Mouse (Mus musculus) MEL (cell line): ENCODE results near the gene Klk4. TPM values are rescaled to one million over a fixed set of nuclear protein-coding genes. Genes with fewer than 3 reads are reported as not detected.

Experiments used
- DNase-seq: peaks from one replicate; pipeline ENCODE4 v3.0.0; 2011; ENCODE audit warnings: low read depth, low spot score
- H3K27ac ChIP-seq: 2 replicates; pipeline ENCODE4 v1.5.1; 2012; ENCODE audit warnings: low read depth, mild to moderate bottlenecking, control low read depth, low read length, moderate library complexity; ENCODE audit not compliant: control insufficient read depth
- H3K27me3 ChIP-seq, 2 experiments: fragments of 150-350 bp in 1 of 2; sonication (generic) in 1 of 2; 2 replicates each; pipeline ENCODE4 v1.6.1; 2012; ENCODE audit warnings: low read length in 2 of 2, mild to moderate bottlenecking in 2 of 2, improper control_type of control experiment in 1 of 2, moderate library complexity in 1 of 2; ENCODE audit not compliant: insufficient read depth in 2 of 2, control insufficient read depth in 1 of 2
- H3K36me3 ChIP-seq, 2 experiments: 2 replicates each; pipeline ENCODE4 v1.6.1; 2012 to 2014; ENCODE audit warnings: low read length in 2 of 2, improper control_type of control experiment in 1 of 2, inconsistent platforms in 1 of 2, mild to moderate bottlenecking in 1 of 2; ENCODE audit not compliant: insufficient read depth in 2 of 2, control insufficient read depth in 1 of 2
- H3K4me1 ChIP-seq, 2 experiments: fragments of 150-350 bp in 1 of 2; sonication (generic) in 1 of 2; 2 replicates each; pipeline ENCODE4 v1.6.1; 2012; ENCODE audit warnings: low read length in 2 of 2, improper control_type of control experiment in 1 of 2, mild to moderate bottlenecking in 1 of 2; ENCODE audit not compliant: insufficient read depth in 2 of 2, control insufficient read depth in 1 of 2
- H3K4me3 ChIP-seq, 2 experiments: fragments of 150-350 bp in 1 of 2; sonication (generic) in 1 of 2; 2 replicates each; pipeline ENCODE4 v1.5.1; 2012; ENCODE audit warnings: low read depth in 2 of 2, low read length in 2 of 2, mild to moderate bottlenecking in 2 of 2, moderate library complexity in 2 of 2, control low read depth in 1 of 2, improper control_type of control experiment in 1 of 2; ENCODE audit not compliant: control insufficient read depth in 1 of 2, insufficient read depth in 1 of 2
- H3K79me2 ChIP-seq: 2 replicates; pipeline ENCODE4 v1.6.1; 2012; ENCODE audit warnings: mild to moderate bottlenecking, low read length, moderate library complexity; ENCODE audit not compliant: control insufficient read depth, poor library complexity, insufficient read depth
- H3K9ac ChIP-seq: 2 replicates; pipeline ENCODE4 v1.6.1; 2012; ENCODE audit warnings: low read depth, mild to moderate bottlenecking, control low read depth, low read length, moderate library complexity; ENCODE audit not compliant: control insufficient read depth, poor library complexity, severe bottlenecking
- H3K9me3 ChIP-seq: fragments of 150-350 bp; sonication (generic); replicated peaks from 2 replicates; pipeline ENCODE4 v1.6.1; 2012; ENCODE audit warnings: mild to moderate bottlenecking, low read length, improper control_type of control experiment, moderate library complexity; ENCODE audit not compliant: insufficient read depth
- CTCF ChIP-seq, 3 experiments: IDR thresholded peaks in 2 of 3; conservative IDR thresholded peaks in 1 of 3; 2 replicates each; pipeline ENCODE4 v1.5.1; 2011 to 2012; ENCODE audit warnings: low read length in 3 of 3, low read depth in 2 of 3, mild to moderate bottlenecking in 2 of 3, improper control_type of control experiment in 1 of 3, inconsistent platforms in 1 of 3, mixed read lengths in 1 of 3, moderate library complexity in 1 of 3; ENCODE audit not compliant: control insufficient read depth in 1 of 3, insufficient read depth in 1 of 3, poor library complexity in 1 of 3, severe bottlenecking in 1 of 3
- E2F4 ChIP-seq: IDR thresholded peaks from 2 replicates; pipeline ENCODE4 v1.6.1; 2011; ENCODE audit warnings: low read depth, low read length, improper control_type of control experiment, borderline replicate concordance
- ELF1 ChIP-seq: IDR thresholded peaks from 2 replicates; pipeline ENCODE4 v1.6.1; 2014; ENCODE audit warnings: low read depth, mild to moderate bottlenecking, inconsistent platforms, low read length, improper control_type of control experiment, moderate library complexity
- EP300 ChIP-seq, 2 experiments: IDR thresholded peaks; 2 replicates each; pipeline ENCODE4 v1.6.1; 2011; ENCODE audit warnings: improper control_type of control experiment in 2 of 2, low read length in 2 of 2, low read depth in 1 of 2, mild to moderate bottlenecking in 1 of 2
- GABPA ChIP-seq: IDR thresholded peaks from 2 replicates; pipeline ENCODE4 v1.6.1; 2012; ENCODE audit warnings: low read depth, mild to moderate bottlenecking, inconsistent platforms, low read length, improper control_type of control experiment, moderate library complexity
- GATA1 ChIP-seq: IDR thresholded peaks from 2 replicates; pipeline ENCODE4 v1.6.1; 2011; ENCODE audit warnings: low read depth, low read length, improper control_type of control experiment
- HCFC1 ChIP-seq: IDR thresholded peaks from 2 replicates; pipeline ENCODE4 v1.6.1; 2012; ENCODE audit warnings: low read depth, mild to moderate bottlenecking, inconsistent platforms, low read length, improper control_type of control experiment, moderate library complexity
- KAT2A ChIP-seq: conservative IDR thresholded peaks from 2 replicates; pipeline ENCODE4 v1.6.1; 2012; ENCODE audit warnings: low read depth, low read length, improper control_type of control experiment, inconsistent platforms
- MAFK ChIP-seq: IDR thresholded peaks from 2 replicates; pipeline ENCODE4 v1.6.1; 2011; ENCODE audit warnings: low read depth, mild to moderate bottlenecking, low read length, improper control_type of control experiment, borderline replicate concordance
- MAX ChIP-seq: IDR thresholded peaks from 2 replicates; pipeline ENCODE4 v1.6.1; 2011; ENCODE audit warnings: low read length, improper control_type of control experiment
- MXI1 ChIP-seq: IDR thresholded peaks from 2 replicates; pipeline ENCODE4 v1.6.1; 2011; ENCODE audit warnings: mild to moderate bottlenecking, low read depth, low read length, improper control_type of control experiment
- RAD21 ChIP-seq: IDR thresholded peaks from 2 replicates; pipeline ENCODE4 v1.6.1; 2011; ENCODE audit warnings: mild to moderate bottlenecking, low read depth, low read length, improper control_type of control experiment
- RCOR1 ChIP-seq: IDR thresholded peaks from 2 replicates; pipeline ENCODE4 v1.6.1; 2012; ENCODE audit warnings: low read depth, mild to moderate bottlenecking, inconsistent platforms, low read length, improper control_type of control experiment
- SMC3 ChIP-seq: IDR thresholded peaks from 2 replicates; pipeline ENCODE4 v1.6.1; 2011; ENCODE audit warnings: low read depth, low read length, improper control_type of control experiment
- TAL1 ChIP-seq: IDR thresholded peaks from 2 replicates; pipeline ENCODE4 v1.6.1; 2012; ENCODE audit warnings: mild to moderate bottlenecking, inconsistent platforms, low read length, moderate library complexity, mixed read lengths
- TBP ChIP-seq: IDR thresholded peaks from 2 replicates; pipeline ENCODE4 v1.8.0; 2011; ENCODE audit warnings: low read depth, low read length, improper control_type of control experiment
- TCF12 ChIP-seq: IDR thresholded peaks from 2 replicates; pipeline ENCODE4 v1.6.1; 2014; ENCODE audit warnings: low read depth, mild to moderate bottlenecking, inconsistent platforms, low read length, improper control_type of control experiment, moderate library complexity
- USF1 ChIP-seq: IDR thresholded peaks from 2 replicates; pipeline ENCODE4 v1.6.1; 2014; ENCODE audit warnings: low read depth, mild to moderate bottlenecking, inconsistent platforms, low read length, improper control_type of control experiment, moderate library complexity
- ZC3H11A ChIP-seq: IDR thresholded peaks from 2 replicates; pipeline ENCODE4 v1.6.1; 2012; ENCODE audit warnings: low read depth, mild to moderate bottlenecking, inconsistent platforms, low read length, improper control_type of control experiment
- ZNF384 ChIP-seq: IDR thresholded peaks from 2 replicates; pipeline ENCODE4 v1.6.1; 2012; ENCODE audit warnings: low read depth, mild to moderate bottlenecking, inconsistent platforms, low read length, improper control_type of control experiment
- polyA plus RNA-seq, 2 experiments: library from polyadenylated mRNA; stranded (reverse) in 1 of 2; unstranded in 1 of 2; fragments of >175 nt in 1 of 2; fragments of >200 nt in 1 of 2; gene quantifications; 2 replicates each; pipeline versions ENCODE4 v1.2.1 to v1.2.4; 2012; ENCODE audit warnings: low replicate concordance in 2 of 2, low read depth in 1 of 2; ENCODE audit not compliant: insufficient read length in 2 of 2, insufficient read depth in 1 of 2, missing spikeins in 1 of 2
- total RNA-seq: library from RNA; depleted of rRNA; stranded (reverse); fragments of 300-350 nt; gene quantifications from 2 replicates; pipeline ENCODE4 v1.2.3, GENCODE M21; 2012

Klk4 gene
- total and polyA plus RNA-seq, 3 experiments, result not detected

DNA sequence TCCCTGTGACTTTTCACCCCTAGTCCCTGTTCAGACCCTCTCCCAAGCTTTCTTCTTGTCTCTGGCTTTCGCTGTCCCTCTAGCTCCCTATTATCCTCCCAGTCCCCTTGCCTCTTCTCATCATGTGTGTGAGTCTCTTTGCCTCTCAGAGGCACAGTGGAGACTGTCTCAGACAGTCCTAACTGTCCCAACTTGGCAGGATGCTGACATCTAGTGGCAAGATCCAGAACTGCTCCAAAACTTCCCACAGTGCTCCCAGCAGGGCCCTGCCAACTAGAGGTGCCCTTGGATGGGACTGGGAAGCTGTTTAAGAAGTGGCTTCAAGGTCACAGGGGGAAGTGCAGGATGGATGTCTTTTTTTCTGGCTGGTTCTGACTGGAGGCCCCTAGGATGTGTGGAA lies 13.9 kb downstream of the Klk4 start:
- H3K4me3 ChIP-seq, result no peak overlapping the region
- H3K27me3 ChIP-seq, result no peaks in the 10 kb centered on the region
- H3K79me2 ChIP-seq, result no peaks in the 10 kb centered on the region
- H3K9me3 ChIP-seq, result no peaks in the 10 kb centered on the region
- no peaks in the 10 kb centered on the region for H3K36me3 ChIP-seq
- TF ChIP-seq KAT2A (no peak), SMC3 (peak; percentile 59), CTCF (IDR thresholded peaks at IDR 0.05 in 2 of 3, conservative IDR thresholded peaks at IDR 0.05 in 1 of 3; ENCODE audit: control insufficient read depth in 1 of 3, insufficient read depth in 1 of 3, low read depth in 2 of 3, low read length in 3 of 3, poor library complexity in 1 of 3, severe bottlenecking in 1 of 3) (peak; percentile 70 to 75 (median 73)), RAD21 (peak; percentile 70), GABPA (no peak)
- H3K4me1 ChIP-seq, result no peaks in the 10 kb centered on the region
- no peak overlapping the region for H3K27ac ChIP-seq
- H3K9ac ChIP-seq, result no peak overlapping the region
- peak; percentile 51 for DNase-seq

DNA sequence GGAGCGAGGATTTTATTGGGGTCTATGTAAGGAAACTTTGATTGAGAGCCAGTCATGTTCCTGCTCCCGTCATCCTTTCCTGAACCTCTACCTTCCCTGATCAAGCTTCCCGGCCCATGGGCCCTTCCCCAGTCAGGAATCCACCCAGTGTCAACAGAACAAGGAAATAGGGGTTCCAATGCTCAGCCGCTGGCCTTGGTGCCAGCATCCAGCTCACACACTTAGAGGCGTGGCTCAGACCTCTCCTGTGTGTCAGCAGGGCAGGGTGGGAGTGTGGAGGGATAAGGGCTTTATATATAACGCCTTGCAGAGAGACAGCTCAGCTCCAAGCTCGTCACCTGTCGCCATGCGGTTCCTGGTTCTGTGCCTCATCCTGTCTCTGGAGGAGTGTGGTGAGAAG lies 33.9 kb downstream of the Klk4 start:
- H3K79me2 ChIP-seq, result no peaks in the 10 kb centered on the region
- H3K9me3 ChIP-seq, result no peaks in the 10 kb centered on the region
- no peak overlapping the region for H3K4me3 ChIP-seq
- TF ChIP-seq ELF1, result no peak
- no peak for TF ChIP-seq TBP
- TF ChIP-seq GATA1, result no peak
- no peak for TF ChIP-seq TCF12
- TF ChIP-seq ZC3H11A, result no peak
- no peak for TF ChIP-seq MXI1
- TF ChIP-seq ZNF384, result no peak
- no peak for TF ChIP-seq CTCF (IDR thresholded peaks at IDR 0.05 in 2 of 3, conservative IDR thresholded peaks at IDR 0.05 in 1 of 3; ENCODE audit: control insufficient read depth in 1 of 3, insufficient read depth in 1 of 3, low read depth in 2 of 3, low read length in 3 of 3, poor library complexity in 1 of 3, severe bottlenecking in 1 of 3)
- no peak for TF ChIP-seq E2F4
- TF ChIP-seq EP300 (IDR thresholded peaks at IDR 0.05; ENCODE audit: low read depth in 1 of 2, low read length in 2 of 2), result no peak
- H3K36me3 ChIP-seq, result no peaks in the 10 kb centered on the region
- H3K27me3 ChIP-seq, result no peaks in the 10 kb centered on the region
- H3K4me1 ChIP-seq, result no peaks in the 10 kb centered on the region
- H3K9ac ChIP-seq, result no peak overlapping the region
- no peak overlapping the region for H3K27ac ChIP-seq
- DNase-seq, result no peak

DNA sequence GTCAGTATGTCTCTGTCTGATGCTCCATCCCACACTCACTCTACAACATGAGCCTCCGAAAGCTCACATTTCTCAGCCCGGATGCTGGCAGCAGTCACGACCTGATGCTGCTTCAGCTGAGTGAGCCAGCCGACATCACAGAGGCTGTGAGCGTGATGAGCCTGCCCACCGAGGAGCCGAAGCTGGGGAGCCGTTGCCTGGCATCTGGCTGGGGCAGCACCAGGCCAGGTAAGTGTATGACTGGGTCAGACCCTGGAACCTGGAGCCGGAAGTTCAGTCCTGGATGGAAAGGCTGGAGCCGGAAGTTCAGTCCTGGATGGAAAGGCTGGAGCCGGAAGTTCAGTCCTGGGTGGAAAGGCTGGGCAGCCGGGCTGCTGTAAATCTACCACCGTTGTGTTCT lies 37.5 kb downstream of the Klk4 start:
- TF ChIP-seq GABPA, result no peak
- no peak for TF ChIP-seq HCFC1
- no peak for TF ChIP-seq MAX
- TF ChIP-seq USF1, result no peak
- TF ChIP-seq TAL1, result no peak
- no peak for TF ChIP-seq MAFK
- no peak for TF ChIP-seq RCOR1
- TF ChIP-seq RAD21, result no peak
- no peak for TF ChIP-seq KAT2A
- TF ChIP-seq, all 39 proteins: peak for 0
- Histone ChIP-seq H3K27ac (no peak overlapping the region), H3K79me2 (no peaks in the 10 kb centered on the region), H3K9ac (no peak overlapping the region), H3K4me1 (no peaks in the 10 kb centered on the region), H3K27me3 (no peaks in the 10 kb centered on the region), H3K4me3 (no peak overlapping the region), H3K36me3 (no peaks in the 10 kb centered on the region), H3K9me3 (no peaks in the 10 kb centered on the region)
- no peak for DNase-seq
